Mouse (Mus musculus) embryo, embryonic 11.5 days (tissue): ENCODE results near the gene Cdhr4.

ENCODE experiments used
- DNase-seq: peaks from one replicate; pipeline ENCODE4 v3.0.0-alpha.2; 2012; ENCODE audit warnings: low read depth, low spot score

The Cdhr4 gene

DNA sequence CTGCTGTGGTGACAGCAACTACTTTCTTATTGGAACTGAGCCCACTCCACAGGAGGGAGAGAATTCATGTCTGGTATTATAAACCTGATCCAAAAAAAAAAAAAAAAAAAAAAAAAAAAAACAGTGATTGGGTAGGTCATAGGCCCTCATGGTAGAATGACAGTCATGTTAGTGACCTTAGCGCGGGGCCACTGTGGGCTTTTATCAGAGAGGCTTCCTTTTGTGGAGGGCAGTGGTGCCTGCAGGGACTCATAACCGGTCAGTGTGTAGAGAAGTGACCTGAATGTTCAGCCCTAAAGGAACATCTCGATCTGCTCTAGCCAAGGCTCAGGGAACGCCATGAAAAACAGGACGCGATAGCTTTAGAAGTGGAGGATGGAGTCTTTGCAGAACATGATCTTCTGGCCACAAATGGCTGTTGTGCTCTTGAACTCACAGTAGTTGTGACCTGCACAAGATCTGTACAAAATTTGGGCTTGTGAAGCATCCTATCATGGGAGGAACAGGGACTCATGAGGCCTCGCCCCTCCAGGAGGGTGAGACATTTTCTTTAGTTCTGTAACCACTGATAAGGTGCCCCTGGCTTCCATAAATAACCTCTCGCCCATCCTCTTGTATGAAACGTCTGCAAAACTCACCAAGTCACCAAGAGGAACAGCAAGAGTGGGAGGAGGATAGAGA is 17.7 kb upstream of the Cdhr4 start:
- no peak for DNase-seq

DNA sequence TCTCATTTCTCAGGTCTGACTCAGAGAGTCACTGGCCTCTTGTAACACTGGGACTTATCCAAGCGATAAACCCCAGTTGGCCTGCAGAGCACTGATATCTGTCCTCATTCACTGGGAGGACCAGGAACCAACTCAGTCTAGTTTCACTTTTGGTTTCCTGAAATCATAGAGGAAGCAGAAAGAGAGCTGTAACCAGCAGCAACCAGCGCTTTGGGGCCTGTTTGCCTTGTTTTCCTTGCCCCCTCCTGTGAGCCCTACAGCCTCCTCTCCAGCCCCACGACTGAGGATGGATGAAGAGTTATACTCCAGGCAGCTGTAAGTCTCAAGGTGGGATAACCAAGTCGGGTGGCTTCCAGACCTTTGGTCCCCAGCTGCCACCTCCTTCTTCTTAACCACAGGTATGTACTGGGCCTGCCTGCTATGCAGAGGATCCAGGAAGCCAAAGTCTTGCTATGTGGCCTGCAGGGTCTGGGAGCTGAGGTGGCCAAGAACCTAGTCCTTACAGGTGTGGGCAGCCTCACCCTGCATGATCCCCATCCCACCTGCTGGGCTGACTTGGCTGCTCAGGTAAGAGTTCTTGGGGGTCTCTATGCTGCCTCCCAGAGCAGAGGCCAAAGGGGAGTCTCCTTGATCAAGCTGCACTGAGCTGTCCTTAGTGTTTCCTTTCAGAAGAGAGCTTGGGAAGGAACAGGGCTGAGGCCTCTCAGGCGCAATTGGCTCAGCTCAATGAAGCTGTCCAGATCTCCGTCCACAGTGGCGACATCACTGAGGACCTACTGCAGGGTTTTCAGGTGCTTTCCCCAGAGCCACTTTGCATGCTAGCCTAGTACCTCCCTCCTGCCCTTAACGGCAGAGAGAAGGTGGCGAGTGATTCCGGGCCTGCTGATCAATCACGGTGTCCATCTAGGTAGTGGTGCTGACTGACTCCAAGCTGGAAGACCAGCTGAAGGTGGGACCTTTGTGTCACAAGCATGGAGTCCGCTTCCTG is 16.6 kb upstream of the Cdhr4 start, which contains the start of gene Uba7:
Gene Uba7 (plus strand): TSS at position 107 of the 988 bp plus-strand sequence.
- no peak for DNase-seq

DNA sequence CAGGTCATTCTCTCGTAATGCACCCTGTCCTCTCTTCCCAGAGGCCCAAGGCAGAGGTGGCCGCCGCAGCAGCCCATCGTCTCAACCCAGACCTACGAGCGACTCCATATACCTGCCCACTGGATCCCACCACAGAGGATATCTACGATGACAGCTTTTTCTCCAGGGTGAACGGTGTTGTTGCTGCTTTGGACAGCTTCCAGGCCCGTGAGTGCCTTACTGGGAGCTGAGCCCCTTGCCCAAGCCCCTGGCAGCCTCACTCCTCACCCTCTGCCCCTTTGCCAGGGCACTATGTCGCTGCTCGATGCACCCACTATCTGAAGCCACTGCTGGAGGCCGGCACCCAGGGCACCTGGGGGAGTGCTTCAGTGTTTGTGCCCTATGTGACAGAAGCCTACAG is 13.5 kb upstream of the Cdhr4 start:
- DNase-seq, result no peak

DNA sequence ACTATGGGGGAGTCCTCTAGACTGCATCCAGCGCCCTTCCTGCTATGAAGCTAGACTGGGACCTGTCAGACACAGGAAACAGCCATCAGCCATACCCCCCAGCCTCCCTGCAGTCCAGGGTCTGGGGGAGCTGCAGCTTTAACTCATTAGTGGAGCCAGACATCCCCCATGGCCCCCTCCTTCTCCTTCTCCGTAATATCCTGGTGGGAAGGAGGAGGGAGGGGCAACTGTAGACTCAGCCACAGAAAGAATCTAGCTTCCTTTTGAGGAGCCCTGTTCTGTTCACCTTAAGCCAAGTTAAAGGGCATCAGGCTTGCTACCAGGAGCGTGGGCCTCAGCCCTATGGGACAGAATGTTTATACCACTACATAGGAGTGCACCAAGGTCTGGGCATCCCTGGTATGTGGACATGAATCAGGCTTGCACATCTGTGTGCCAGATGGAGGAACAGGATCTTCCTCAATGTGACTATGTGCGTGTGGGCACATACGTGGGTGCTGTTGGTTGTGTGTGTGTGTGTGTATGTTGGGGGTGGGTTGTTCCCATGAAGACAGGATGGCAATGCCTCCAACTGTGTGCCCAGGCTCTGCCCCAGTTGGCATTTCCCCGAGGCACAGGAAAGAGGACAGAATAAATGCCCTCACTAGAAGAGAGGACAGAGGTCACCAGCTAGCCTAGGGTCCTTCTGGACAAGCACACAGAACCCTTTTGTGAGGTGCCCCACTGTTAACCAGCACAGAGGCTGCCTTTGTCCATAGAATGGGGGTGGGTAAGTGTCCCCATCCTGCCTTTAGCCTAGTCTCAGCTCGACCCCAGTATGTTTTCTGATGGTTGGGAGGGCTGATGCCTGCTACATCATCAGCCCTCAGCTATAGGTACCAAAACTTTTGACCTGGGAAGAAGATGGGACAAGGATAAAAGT is 10.4 kb upstream of the Cdhr4 start:
- DNase-seq, result no peak

DNA sequence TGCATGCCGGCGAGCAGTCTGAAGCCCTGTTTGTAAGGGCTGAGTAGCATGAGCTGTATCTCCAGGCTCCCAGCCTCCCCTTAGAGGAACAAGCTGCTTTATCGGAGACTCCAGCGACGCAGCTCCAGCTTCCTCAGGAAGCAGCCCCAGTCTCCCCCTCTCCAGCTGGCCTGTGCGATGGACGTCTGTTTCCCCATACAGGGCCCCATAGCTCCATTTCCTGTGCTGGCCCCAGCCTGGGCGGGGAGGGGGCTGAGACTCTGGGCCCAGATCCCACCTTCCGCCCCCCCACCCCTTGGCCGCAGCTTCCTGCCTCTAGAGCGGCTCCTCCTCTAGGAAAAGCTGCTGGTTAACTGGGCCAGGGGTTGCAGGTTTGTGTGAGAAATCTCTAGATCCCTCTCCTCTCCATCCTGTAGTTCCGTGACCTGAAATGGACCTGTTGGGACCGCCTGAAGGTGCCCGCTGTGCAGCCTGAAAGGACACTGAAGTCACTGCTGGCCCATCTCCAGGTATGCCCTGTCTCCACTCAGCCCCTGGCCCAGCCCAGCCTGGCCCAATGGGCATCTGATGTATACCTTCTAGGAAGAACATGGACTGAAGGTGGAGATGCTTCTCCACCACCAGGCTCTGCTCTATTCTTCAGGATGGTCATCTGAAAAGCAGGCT is 9.5 kb upstream of the Cdhr4 start, which contains the start of gene Gm20661:
Gene Gm20661 (plus strand): TSS at position 378 of the 666 bp plus-strand sequence.
- DNase-seq, result peak; percentile 80

DNA sequence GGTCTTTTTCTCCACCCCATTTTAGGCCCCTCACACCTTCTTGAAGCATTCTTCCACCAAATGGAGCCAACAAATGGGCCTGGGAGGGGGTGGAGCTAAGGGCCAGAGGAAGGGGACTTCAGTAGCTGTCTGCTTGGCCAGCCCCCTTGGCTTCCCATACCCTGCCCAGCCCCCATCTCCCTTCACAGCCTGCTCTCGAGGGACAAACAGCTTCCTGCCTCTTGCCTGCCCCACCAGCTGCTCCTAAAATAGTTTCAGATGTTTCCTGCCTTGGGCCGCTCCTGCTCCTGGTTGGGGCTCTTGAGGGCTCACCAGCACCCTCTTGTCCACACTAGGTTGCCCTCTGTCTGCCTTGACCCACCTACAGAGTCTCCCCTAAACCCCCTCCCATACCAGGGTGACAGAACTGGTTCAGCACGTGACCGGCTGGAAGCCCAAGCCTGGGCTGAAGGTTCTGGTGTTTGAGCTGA is 8.8 kb upstream of the Cdhr4 start:
- no peak for DNase-seq

DNA sequence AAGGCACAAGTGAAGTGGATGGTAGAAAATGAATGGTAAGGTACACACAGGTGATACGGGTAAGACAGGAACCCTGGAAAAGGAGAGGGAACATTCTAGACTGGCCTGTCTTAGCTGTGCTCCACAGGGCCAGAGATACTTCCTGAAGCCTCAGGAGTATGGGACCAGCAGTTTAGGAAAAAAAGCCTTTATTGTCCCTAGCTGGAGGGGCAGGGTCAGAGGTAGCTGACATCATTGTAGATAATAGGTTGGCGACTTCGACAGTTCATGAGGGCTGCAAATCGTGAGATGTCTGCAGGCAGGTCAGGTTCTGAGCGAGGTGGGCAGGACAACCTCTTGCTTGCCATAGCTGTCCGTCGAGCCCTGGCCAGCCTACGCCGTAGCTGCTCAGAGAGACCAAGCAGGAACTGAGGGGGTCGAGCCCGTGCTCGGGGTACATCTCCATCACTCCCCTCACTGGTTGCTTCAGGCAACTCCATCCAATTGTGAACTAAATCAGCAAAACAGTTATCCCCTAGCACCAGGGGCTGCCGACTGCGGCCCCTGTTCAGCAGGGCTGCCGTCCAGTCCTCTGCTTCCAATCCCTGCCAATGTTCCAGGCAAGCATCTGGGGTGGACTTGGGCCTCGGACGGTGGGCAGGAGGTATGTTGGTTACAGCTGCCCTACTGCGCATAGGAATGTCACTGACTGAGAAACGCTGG is 8.1 kb upstream of the Cdhr4 start:
- DNase-seq, result no peak

DNA sequence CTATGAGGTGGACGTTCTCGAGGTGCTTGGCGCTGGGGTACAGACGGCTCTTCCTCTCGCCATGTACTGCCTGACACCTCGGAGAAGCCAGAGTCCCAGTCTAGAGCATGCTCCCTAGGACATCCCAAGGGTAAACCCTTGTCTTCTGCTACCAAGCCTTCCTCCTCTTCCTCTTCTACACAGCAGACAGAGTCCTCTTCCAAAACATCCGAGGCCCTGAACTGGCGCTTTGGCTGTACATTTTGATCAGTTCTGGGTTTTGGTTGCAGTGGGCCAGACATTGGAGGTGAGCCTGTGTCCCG is 7.6 kb upstream of the Cdhr4 start:
- DNase-seq, result no peak

DNA sequence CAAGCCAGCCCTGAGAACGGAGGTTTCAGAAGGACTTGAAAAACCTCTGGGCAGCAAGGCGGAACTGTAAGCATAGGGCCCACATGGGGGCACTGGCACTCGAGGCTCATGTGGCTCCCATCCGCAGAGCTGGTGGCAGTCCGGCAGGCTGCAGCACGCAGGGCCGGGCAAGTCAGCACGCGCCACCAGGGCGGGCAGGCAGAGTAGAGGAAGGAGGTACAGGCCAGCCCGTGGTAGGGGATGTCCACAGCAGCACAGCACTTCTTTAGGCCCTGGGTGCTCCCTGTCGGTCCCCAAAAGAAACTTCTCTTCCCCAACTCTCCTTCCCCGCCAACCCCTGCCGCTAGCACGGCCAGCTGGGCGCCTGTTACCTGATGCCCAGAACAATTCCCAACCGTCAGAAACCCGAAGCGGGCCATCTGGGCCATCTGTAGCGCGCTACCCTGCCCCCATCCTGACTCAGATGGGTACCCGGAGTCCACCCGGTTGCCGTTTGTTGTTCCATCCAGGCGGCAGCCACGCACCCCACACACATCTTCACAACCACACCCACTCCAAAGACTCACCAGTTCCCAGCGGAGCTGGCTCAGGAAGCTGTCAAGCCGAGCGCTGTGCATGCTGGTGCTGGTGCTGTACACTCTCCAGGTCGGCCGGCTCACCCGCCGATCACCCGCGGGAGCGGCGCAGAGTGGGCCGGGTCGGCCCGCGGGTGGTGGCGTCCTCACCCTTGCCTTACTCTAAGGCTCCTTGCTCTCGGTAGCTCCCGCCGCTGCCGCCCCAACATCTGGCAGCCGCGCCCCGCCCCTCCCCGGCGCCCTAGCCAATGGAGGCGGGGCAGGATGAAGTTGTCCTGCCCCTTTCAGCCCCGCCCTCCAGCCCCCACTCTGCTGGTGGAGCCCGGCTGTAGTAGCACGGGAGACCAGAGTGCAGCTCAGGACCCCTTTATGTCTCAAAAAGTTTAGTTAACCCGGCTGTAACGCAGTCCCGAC is 6.9 kb upstream of the Cdhr4 start, which contains the start of gene Inka1:
Gene Inka1 (minus strand): TSS at position 749 of the 989 bp plus-strand sequence.
- DNase-seq, result peak; percentile 82

DNA sequence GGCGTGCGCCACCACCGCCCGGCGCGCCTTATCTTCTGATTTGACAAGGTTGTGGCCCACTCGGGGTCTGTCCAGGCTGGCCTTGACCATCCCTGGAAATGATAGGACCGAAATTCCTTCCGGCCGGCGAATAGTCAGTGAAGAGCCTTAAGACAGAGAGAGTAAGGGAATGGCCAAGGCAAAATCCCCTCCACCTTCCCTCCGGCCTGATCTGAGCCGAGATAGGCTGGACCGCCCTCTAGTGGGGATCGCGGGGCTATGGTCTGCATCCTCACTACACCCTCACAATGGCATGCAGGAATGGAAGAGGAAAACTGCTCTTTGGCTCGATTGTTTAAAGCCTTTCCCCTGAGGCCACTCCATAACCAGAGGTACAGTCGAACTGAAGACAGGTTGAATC is 5.9 kb upstream of the Cdhr4 start:
- peak; percentile 82 for DNase-seq

DNA sequence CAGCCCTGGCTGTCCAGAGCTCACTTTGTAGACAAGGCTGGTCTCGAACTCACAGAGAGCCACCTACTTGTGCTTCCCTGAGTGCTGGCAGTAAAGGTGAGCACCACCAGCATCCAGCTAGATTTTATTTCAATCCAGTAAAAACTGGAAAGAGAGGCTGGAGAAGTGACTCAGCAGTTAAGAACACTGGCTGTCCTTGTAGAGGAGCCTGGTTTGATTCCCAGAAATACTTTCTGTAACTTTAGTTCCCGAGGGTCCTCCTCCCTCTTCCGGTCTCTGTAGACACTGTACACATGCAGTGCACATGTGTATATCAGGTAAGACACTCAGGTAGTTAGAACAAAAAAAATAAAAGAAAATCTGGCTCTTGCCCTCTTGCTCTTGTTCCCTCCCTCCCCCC is 4.3 kb upstream of the Cdhr4 start:
- DNase-seq, result no peak

DNA sequence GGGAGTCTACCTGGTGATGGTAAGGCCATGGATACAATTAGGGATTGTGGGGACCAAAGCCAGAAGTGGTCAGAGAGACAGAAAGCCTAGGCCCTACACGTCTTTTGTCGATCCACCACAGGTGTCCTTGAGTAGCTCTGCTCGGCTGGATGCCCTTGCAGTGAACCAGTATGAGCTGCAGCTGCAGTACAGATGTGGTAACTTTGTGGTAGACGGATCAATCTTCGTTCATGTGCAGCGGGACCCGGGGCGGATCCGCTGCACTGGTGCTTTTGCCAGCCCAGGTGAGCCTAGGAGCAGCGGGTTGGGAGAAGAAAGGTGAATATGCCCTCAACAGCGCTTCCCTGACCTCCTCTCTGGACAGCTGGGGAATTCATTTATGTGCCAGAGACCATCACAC is 716 bp downstream of the Cdhr4 start:
- no peak for DNase-seq

DNA sequence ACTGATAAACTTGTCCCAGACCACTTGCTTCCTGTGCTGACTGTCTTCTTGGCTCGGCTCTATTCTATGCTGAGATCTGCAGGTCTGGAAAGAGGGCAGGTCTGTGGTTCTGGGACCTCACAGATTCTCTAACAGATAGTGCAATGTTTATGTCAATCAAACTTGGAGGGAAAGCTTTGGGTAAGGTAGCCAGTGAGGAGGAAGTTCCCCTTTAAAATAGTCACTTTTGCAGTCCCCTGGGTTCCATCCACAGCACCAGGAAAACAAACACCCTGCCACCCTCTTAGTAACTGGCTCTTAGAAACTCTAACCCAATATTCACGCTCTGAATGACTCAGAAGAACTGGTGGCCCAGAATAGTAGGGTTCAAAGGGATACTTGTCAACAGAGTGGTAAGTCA is 2.2 kb downstream of the Cdhr4 start:
- DNase-seq, result no peak

DNA sequence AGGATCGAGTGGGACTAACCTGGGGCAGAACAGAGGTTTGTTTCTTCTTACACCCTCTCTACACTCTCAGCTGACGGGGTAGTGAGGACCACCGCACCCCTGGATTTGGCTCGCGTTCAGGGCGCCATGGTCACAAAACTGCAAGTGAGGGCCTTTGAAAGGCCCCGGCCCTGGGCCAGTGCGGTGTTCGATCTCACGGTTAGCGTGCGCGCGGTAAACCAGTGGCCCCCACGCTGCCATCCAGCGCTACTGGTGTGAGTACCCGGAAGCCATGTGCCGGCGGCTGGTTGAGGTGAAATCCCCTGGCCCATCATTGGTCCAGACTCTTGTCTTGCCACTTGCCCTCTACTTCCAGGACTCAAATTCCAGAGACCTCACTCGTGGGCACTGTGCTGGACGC is 3.2 kb downstream of the Cdhr4 start:
- DNase-seq, result no peak

DNA sequence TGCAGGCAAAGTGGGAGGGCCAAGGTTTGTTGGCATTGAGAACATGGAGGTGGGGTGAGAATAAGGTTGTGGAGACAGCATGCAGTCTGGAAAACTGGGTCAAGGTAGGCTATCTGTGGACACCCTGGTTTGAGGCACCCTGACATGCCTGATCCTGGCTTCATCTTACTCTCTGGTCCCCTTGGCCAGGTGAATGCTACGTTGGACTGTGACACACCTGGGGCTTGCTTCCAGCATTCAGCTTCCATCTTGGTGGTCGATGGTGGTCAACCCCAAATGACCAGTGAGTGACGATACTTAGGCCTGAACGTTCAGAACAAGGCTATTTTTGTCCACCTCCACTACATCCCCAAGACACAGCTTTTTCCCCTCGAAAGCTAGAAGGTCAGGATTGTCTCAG is 3.8 kb downstream of the Cdhr4 start, which contains the start of gene Gm20662:
Gene Gm20662 (plus strand): TSS at position 301 of the 400 bp plus-strand sequence.
- DNase-seq, result no peak

DNA sequence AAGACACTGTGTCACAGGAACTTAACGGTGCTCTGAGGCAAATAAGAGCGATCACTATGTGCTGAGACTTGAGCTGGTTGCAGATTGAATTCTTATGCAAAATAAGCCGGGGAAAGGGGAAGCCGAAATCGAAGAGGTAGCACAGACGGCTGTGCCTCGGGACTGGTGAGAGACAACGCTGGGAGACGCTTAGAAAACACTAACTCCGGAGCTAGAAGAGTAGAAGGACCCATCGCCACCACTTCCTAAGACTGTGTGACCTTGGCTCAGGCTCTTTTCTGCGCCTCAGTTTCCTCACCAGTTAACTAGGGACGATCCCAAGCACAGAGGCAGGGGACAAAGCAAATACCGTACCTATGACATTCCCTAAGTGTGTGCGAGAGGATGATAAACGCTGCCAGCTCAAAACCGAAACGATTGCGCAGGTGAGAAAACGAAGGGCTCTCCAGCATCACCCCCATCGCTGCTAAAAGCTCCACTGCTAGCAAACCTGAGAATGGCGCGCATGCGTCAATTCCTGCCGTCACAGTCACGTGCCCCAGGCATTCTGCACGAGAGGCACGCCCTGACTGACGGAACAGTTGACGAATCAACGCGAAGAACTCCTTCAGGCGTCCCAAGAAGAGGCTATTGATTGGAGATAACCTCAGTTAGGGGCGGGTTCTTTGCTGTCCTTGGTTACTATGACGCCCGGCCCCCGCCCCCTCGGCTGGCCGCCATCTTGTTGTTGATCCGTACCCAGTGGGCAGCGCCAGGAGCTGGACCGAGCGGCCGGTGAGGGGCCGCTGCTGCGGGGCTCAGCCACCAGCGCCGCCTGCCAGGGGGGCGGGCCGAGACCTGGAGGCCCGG is 9.8 kb downstream of the Cdhr4 start, which contains the start of gene Ip6k1:
Gene Ip6k1 (plus strand): TSS at position 580 of the 849 bp plus-strand sequence.
- peak; percentile 100 for DNase-seq

DNA sequence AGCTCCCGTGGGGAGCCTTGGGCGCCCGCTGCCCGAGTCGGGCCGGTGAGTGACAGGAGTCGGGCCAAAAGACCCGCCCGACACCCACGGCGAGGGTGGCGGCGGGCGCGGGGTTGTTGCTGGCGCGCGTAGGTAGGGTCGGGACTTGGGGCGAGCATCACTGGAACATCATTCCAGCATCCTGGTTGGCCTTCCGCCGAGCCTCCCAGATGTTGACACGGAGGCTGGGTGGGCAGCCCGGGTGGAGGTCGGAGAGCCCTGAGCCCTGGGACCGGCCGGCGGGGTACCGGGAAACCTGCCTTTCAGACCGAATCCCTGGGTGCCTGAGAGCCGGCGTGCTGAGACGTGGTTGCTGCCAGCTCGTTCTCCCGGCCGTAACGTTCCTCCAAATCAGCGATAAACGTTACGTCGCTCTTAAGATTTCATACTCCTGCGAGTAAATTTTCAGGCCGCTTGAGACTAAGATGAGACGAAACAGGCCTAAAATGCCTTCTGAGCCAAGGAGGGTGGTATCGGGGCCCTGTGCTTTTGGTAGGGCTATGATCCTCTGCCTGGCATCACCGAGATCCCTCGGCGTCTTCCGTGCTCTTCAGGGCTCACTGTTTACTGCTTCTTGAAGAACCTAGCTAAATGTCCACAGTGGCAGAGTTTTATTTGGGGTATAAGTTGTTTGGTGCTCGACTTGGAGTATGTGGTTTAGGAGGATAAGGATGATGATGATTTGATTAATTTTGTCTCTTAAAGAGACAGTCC is 10.7 kb downstream of the Cdhr4 start:
- DNase-seq, result no peak
